Mouse (Mus musculus) olfactory bulb, adult 2 months (tissue): ENCODE results near the gene Adnp.

Source experiments
- CTCF ChIP-seq: fragments of 200-500 bp; IDR thresholded peaks from 2 replicates; pipeline ENCODE4 v1.5.1; 2012; ENCODE audit warnings: low read depth, mild to moderate bottlenecking, low read length, moderate library complexity; ENCODE audit not compliant: insufficient read depth
- POLR2A ChIP-seq: fragments of 200-500 bp; IDR thresholded peaks from 2 replicates; pipeline ENCODE4 v1.6.1; 2012; ENCODE audit warnings: mild to moderate bottlenecking, low read depth, low read length, moderate library complexity; ENCODE audit not compliant: insufficient read depth

GRCm38 (mm10) chr2:168256506-168256905 lies 49.6 kb upstream of the Adnp start:
- TF ChIP-seq POLR2A: no peak
- no peak for TF ChIP-seq CTCF
